Mouse (Mus musculus) hindbrain, embryonic 12.5 days (tissue): ENCODE measurements around the gene Rnf212b. TPM values are rescaled to one million over a fixed set of nuclear protein-coding genes. Genes with fewer than 3 reads are reported as not detected.
A peak's percentile ranks its signal among the peaks of the same experiment; 100 is the strongest.
"Not testable (repeated sequence)": the region's sequence is repeated elsewhere in the genome, so short reads cannot be mapped to it uniquely, and the experiment has no call there.

Experiments used
- ATAC-seq: fragments of 200-750 bp; cut with Nextera tagmentation; 2 replicates; pipeline ENCODE4 v1.8.0; 2017; ENCODE audit warnings: moderate TSS enrichment; ENCODE audit not compliant: low FRiP score
- H3K27ac ChIP-seq: fragments of 300-500 bp; sonication (generic); 2 replicates; pipeline ENCODE4 v1.5.1; 2016; ENCODE audit warnings: mild to moderate bottlenecking
- H3K27me3 ChIP-seq: fragments of 300-500 bp; sonication (generic); 2 replicates; pipeline ENCODE4 v1.6.1; 2016; ENCODE audit warnings: mild to moderate bottlenecking
- H3K36me3 ChIP-seq: fragments of 300-500 bp; sonication (generic); 2 replicates; pipeline ENCODE4 v1.6.1; 2016; ENCODE audit warnings: mild to moderate bottlenecking
- H3K4me1 ChIP-seq: fragments of 300-500 bp; sonication (generic); 2 replicates; pipeline ENCODE4 v1.6.1; 2016
- H3K4me2 ChIP-seq: fragments of 300-500 bp; sonication (generic); replicated peaks from 2 replicates; pipeline ENCODE4 v1.6.1; 2016; ENCODE audit warnings: mild to moderate bottlenecking
- H3K4me3 ChIP-seq: fragments of 300-500 bp; sonication (generic); 2 replicates; pipeline ENCODE4 v1.5.1; 2016; ENCODE audit warnings: mild to moderate bottlenecking
- H3K9ac ChIP-seq: fragments of 300-500 bp; sonication (generic); 2 replicates; pipeline ENCODE4 v1.6.1; 2016; ENCODE audit warnings: mild to moderate bottlenecking, moderate library complexity
- H3K9me3 ChIP-seq: fragments of 300-500 bp; sonication (generic); replicated peaks from 2 replicates; pipeline ENCODE4 v1.6.1; 2016; ENCODE audit warnings: mild to moderate bottlenecking
- WGBS: fragments of 180-500 bp; shearing (Covaris S2); methylation state at CpG from one replicate; pipeline ENCODE4 v1.1.7; 2016; 5-methylcytosine and 5-hydroxymethylcytosine counted together
- polyA plus RNA-seq: library from polyadenylated mRNA; unstranded; fragments of >200 nt; fragmentation: Nextera tagmentation; extraction: Ambion mirVana; gene quantifications from 2 replicates; pipeline ENCODE4 v1.2.1, GENCODE M21; 2016

Rnf212b gene
- polyA plus RNA-seq, result not detected in 2 replicates

DNA sequence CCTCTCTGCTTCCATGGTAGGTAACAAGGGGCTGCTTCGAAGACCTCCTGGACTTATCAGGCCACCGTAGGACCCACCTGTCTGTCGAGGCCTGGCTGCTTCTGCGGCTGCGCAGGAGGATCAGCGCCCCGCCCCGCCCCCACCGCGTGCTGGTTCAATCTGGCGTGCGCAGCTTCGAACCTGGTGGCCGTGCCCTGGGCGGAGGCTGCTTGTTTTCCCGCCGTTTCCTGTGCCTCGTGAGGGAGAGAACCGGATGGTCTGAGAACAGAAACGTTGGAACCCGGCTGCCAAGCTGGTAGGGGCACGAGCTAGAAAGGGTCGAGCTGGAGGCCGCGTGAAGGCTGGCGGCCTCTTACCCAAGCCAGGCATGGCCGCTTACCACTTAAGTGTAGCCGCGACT lies at the start of gene Rnf212b:
Gene Rnf212b (plus strand): TSS at position 151 of the 400 bp plus-strand sequence.
- Histone ChIP-seq H3K27ac (no peak within 1 kb of the TSS), H3K4me1 (no peaks in the 10 kb centered on the region), H3K4me3 (no peak within 1 kb of the TSS), H3K27me3 (no peaks in the 10 kb centered on the region), H3K36me3 (no peaks in the 10 kb centered on the region), H3K9me3 (no peaks in the 10 kb centered on the region), H3K9ac (no peak within 1 kb of the TSS), H3K4me2 (no peak within 1 kb of the TSS)
- WGBS, result 86% methylated on average over 29 of the region's 29 CpGs
- no peak for ATAC-seq

DNA sequence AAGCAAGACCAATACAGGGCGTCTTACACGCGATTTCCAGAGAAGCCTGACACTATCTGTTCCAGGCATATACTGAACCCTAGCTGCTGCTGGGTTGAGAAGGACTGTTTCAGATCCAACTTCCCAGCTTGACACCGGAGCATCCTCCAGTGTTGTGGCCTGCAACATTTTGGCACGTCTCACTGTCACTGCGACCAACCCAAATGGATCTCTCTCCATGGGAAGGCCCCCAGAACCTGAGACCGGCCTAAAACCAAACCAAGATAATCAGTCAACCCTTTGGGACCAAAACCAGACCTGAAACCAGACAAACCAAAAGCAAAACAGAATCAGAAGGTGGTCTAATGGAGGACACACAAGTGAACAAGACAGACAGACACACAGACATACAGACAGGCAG lies 47.0 kb upstream of the Rnf212b start:
- not testable (repeated sequence) for H3K27ac ChIP-seq, H3K4me3 ChIP-seq, H3K9me3 ChIP-seq, H3K4me2 ChIP-seq, H3K36me3 ChIP-seq, ATAC-seq, H3K9ac ChIP-seq, H3K27me3 ChIP-seq, H3K4me1 ChIP-seq
- WGBS, result 95% methylated on average over 7 of the region's 7 CpGs

DNA sequence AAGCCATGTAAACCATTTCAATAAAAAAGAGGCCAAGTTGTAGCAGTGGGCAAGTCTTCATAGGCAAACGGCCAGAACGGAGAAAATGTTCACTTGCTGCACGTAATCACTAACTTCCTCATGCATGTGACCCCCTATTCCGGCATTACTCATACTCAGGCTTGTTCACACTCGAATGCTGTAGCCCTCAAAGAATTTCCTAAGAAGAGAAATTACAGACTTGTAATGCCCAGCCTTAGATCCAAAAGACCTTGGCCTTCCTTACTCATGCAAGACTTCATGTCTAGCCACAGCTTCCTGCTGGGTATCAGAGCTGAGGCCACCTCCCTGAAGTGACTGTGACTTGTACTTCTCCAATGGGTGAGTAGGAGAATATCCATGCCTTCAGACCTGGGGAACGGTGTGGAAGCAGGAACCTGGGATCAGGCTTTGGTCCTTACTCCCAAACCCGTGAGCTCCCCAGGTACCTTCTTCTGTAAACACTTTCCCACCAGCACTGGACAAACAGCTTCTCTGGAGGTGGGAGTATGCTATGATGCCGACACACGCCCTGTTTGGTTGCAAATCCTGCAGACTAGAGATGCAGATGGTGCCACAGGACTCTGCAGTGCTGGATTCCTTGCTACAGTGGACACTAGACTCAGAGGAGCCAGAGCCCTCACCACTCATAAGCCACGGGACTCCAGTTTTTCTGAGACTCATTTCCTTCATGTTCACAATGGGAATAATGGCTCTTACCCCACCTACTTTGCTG lies 45.5 kb upstream of the Rnf212b start:
- Histone ChIP-seq H3K4me2 (no peak overlapping the region), H3K27ac (no peak overlapping the region), H3K36me3 (no peaks in the 10 kb centered on the region), H3K4me3 (no peak overlapping the region), H3K4me1 (no peaks in the 10 kb centered on the region), H3K27me3 (no peaks in the 10 kb centered on the region), H3K9ac (no peak overlapping the region), H3K9me3 (no peaks in the 10 kb centered on the region)
- no peak for ATAC-seq
- 89% methylated on average over 10 of the region's 10 CpGs for WGBS

DNA sequence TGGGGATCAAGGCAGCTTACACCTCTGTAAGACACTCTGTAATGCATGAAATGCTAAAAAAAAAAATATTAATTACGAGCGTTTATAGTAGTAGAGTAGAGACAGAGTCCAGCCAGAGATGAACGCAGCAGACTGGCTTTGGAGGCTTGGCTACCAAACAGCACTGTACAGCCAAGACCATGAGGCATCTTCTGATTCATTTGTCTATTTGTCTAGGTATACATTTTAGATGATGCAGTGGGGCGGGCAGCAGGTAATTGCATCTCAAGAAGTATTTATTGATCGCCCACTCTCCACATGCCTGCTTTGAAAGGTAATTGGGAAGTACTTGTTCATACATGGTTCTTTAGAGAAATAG lies 44.9 kb upstream of the Rnf212b start:
- 92% methylated on average over 5 of the region's 5 CpGs for WGBS
- Histone ChIP-seq H3K9ac (no peak overlapping the region), H3K4me2 (no peak overlapping the region), H3K4me3 (no peak overlapping the region), H3K9me3 (no peaks in the 10 kb centered on the region), H3K36me3 (no peaks in the 10 kb centered on the region), H3K27ac (no peak overlapping the region), H3K4me1 (no peaks in the 10 kb centered on the region), H3K27me3 (no peaks in the 10 kb centered on the region)
- ATAC-seq, result no peak

DNA sequence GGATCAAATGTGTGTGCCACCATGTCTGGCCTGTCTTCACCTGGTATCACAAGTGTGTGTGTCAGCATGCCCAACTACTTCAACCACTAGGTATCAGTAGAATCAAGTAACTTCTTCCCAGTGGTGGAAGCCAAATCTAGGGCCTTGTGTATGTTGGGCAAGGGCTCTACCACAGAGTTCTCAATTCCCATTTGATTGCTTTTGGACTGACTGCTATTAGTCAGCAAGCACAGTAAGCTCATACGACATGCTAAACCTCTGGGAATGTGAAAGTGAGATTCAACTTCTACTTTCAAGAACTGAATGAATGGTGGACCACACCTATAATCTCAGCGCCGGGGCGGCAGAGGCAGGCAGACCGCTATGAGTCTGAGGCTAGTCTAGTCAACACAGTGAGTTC lies 43.6 kb upstream of the Rnf212b start:
- Histone ChIP-seq H3K27me3 (no peaks in the 10 kb centered on the region), H3K4me1 (no peaks in the 10 kb centered on the region), H3K4me2 (no peak overlapping the region), H3K9ac (no peak overlapping the region), H3K27ac (no peak overlapping the region), H3K4me3 (no peak overlapping the region), H3K36me3 (no peaks in the 10 kb centered on the region), H3K9me3 (no peaks in the 10 kb centered on the region)
- no peak for ATAC-seq
- 96% methylated on average over 5 of the region's 5 CpGs for WGBS

DNA sequence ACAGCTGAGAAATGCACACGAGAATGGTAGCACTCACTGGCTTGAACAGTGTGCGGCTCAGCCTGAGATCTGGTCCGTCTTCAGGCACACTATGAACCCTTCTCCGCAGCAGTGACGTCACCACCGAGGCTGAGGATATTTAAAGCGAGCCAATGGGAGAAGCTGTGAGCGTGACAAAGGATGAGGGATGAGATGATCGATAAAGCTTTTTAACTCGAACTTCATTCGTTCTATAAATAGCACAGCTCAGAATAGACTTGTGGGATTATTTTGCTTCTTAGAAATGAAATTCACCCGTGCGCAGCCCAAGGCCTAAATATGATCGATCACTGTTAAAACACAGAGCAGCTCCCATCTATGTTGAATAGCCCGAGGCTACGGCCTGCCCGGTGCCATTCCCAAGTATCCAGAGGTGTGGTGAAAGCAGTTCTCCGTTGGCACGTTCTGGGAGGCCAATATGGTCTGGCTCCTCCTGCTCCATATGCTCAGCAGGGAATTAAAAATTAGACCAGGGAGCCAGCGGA lies 41.5 kb upstream of the Rnf212b start:
- Histone ChIP-seq H3K4me3 (no peak overlapping the region), H3K9me3 (no peaks in the 10 kb centered on the region), H3K27me3 (no peaks in the 10 kb centered on the region), H3K4me2 (no peak overlapping the region), H3K9ac (no peak overlapping the region), H3K4me1 (no peaks in the 10 kb centered on the region), H3K36me3 (no peaks in the 10 kb centered on the region), H3K27ac (no peak overlapping the region)
- peak; percentile 26; the same call in 1 of the 2 replicates for ATAC-seq
- 80% methylated on average over 20 of the region's 20 CpGs for WGBS

DNA sequence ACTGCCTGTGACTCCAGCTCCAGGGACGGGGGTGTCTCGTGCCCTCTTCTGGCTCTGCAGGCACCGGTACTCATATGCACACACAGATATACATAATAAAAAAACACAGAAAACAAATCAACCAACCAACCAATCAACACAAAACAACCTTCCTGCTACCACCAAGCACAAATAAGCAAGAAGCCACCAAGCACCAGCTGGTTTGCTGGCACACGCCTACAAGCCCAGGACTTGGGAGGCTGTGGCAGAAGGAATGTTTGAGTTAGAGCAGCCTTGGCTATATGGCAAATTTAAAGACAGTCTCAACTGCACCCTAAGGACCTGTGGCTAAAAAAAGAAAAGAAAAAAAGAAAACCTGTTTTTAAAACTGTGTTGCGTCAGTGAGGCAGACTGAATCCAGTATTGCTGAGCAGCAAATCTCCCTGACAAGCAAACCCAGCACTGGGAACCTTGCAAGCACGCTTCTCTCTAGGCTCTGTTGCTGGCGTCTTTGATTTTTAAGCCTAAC lies 38.4 kb upstream of the Rnf212b start:
- 90% methylated on average over 7 of the region's 7 CpGs for WGBS
- Histone ChIP-seq H3K4me2 (no peak overlapping the region), H3K36me3 (no peaks in the 10 kb centered on the region), H3K4me3 (no peak overlapping the region), H3K9me3 (no peaks in the 10 kb centered on the region), H3K27me3 (peaks cover 16% of the 10 kb centered on the region), H3K27ac (no peak overlapping the region), H3K4me1 (no peaks in the 10 kb centered on the region), H3K9ac (no peak overlapping the region)
- ATAC-seq, result no peak

DNA sequence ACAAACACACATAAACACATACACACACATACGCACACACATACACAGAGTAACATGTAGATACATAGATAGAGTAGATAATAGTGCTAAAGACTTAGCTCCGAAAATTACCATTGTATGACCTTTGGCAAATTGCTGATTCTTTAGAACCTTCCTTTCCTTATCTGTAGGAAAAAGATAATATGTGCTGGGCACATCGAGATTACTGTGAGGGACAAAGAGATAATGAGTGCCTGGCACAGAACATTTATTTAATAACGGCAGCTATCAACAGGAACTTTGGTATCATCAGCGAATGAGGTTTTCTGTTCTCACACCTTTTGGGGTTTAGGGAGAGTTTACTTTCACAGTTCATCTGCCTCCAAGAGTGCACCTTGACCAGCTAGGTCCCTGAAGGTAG lies 37.2 kb upstream of the Rnf212b start:
- H3K4me3 ChIP-seq, result no peak overlapping the region
- H3K4me1 ChIP-seq, result peaks cover 6% of the 10 kb centered on the region
- H3K4me2 ChIP-seq, result no peak overlapping the region
- no peak overlapping the region for H3K9ac ChIP-seq
- peaks cover 19% of the 10 kb centered on the region for H3K27me3 ChIP-seq
- 91% methylated on average over 5 of the region's 5 CpGs for WGBS
- H3K36me3 ChIP-seq, result no peaks in the 10 kb centered on the region
- no peak overlapping the region for H3K27ac ChIP-seq
- H3K9me3 ChIP-seq, result no peaks in the 10 kb centered on the region
- ATAC-seq, result no peak

DNA sequence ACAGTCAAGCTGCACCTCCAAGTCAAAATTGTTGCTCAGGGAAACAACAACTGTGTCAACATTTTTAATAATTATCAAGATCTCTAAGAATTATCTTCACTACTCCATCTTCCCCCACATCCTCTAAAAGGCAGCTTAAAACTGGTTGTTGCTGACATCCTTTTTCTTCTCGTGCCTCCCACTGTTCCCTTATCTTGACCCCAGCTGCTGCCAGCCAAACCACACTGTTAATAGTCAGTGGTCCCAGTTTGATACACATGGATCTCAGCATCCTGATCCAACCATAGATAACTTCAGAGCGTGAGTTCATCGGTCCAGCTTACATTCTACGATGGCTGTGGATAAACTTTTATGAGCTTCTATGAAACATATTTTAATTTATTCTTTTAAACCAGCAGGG lies 36.0 kb upstream of the Rnf212b start:
- Histone ChIP-seq H3K4me2 (no peak overlapping the region), H3K27me3 (peaks cover 19% of the 10 kb centered on the region), H3K4me1 (peaks cover 6% of the 10 kb centered on the region), H3K9ac (no peak overlapping the region), H3K36me3 (no peaks in the 10 kb centered on the region), H3K4me3 (no peak overlapping the region), H3K27ac (no peak overlapping the region), H3K9me3 (no peaks in the 10 kb centered on the region)
- ATAC-seq, result no peak
- WGBS, result 82% methylated on average over 4 of the region's 4 CpGs

DNA sequence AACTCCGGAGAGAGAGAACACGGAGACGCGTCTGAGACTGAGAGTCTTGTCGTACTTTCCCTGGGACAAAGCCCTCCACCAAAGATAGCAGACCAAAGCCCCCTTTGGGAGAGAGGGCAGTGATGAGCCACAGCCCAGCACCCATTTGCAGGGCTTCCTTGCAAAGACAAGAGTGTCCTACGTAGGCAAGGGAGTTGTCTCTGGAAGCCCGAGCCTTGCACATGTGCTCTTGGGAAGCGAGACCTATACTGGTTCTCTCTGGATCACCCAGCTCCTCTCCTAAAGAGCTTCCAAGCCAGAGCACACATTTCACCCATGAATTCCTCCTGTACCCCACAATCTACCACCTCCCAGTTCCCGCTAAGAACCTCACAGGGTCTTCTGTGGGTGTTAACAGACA lies 33.9 kb upstream of the Rnf212b start:
- peaks cover 19% of the 10 kb centered on the region for H3K27me3 ChIP-seq
- ATAC-seq, result no peak
- no peak overlapping the region for H3K27ac ChIP-seq
- no peaks in the 10 kb centered on the region for H3K9me3 ChIP-seq
- H3K4me1 ChIP-seq, result peaks cover 6% of the 10 kb centered on the region
- no peak overlapping the region for H3K4me2 ChIP-seq
- no peaks in the 10 kb centered on the region for H3K36me3 ChIP-seq
- no peak overlapping the region for H3K4me3 ChIP-seq
- 86% methylated on average over 9 of the region's 9 CpGs for WGBS
- H3K9ac ChIP-seq, result no peak overlapping the region

DNA sequence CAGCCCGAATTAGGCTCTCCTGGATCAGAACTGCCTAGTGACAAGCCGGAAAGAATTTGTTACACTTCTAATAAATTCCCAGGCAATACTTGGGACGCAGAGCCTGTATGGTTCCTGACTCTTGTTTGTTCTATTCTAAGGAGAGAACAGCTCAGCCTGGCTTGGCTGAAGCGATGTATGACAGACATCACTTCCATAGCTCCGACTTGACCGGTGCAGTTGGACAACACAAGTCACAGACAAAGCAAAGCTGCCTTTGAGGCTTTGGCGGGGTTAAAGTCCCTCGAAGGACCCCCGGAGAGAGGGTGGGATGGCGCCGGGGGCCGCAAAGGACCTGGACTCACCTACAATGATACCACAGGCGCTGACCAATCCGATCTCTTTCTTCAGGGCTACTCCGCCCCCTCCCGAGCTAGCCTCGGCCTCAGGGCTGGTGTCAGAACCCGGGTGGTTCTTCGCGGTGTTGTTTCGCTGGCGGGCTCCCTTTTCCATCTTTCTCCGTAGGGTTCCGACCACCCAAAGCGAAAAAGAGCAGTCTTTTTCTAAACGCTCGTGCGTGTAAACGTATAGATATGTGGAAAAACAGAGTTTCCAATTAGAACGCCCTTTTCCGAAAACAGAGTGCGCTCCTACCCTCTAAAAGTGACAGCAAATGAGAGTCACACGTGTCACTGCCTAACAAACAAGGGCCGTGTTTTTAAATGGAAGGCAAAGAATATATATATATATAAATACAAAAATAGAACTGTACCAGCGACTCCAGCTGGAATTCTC lies 32.9 kb upstream of the Rnf212b start:
- 3% methylated on average over 35 of the region's 35 CpGs for whole genome bisulfite sequencing
- Histone ChIP-seq H3K36me3 (no peaks in the 10 kb centered on the region), H3K4me2 (peak overlapping the region; percentile 67), H3K9me3 (no peaks in the 10 kb centered on the region), H3K27ac (no peak overlapping the region), H3K4me1 (peaks cover 6% of the 10 kb centered on the region), H3K4me3 (peak overlapping the region; percentile 44), H3K27me3 (peaks cover 19% of the 10 kb centered on the region), H3K9ac (peak overlapping the region; percentile 56)
- ATAC-seq, result peak; percentile 81

DNA sequence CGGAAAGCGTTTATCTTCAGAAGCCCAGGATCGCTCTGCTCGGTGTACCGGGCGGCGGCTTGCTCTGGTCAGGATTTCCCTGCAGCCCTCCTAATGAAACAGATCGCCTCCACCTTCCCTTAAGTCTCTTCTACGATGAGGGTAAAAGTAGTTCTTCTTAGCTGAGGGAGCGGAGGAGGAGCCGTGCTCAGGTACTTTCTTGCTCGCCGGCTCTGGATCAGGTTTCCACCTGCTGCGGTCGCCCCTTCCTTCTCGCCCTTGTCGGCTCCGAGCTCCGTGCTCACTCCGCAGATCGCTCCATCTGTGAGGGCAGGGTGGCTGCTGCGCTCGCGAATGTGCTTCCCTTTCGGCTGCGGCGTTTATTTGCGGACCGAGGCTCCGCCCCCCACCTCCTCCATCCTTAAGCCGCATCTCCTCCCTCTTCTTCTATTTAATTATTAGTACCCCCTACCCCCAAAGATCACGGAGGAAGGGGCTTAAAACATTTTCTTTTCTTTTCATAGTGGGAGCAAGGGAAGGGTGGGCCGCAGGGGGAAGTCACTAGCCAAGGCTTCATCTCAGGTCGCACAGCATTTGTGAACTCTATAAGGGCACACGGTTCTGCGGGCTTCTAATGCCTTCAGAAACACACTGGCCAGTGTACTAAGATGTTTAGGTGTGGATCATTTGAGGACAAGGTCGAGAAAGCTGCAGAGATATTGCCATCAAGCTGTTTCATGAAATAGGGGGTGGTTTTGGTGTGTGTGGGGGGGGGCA lies 32.2 kb upstream of the Rnf212b start, which contains the start of gene Slc7a8:
Gene Slc7a8 (minus strand): TSS at position 337 of the 756 bp plus-strand sequence.
- peaks cover 19% of the 10 kb centered on the region for H3K27me3 ChIP-seq

More for the DNA sequence above, 32.2 kb upstream of the Rnf212b start, which contains the start of gene Slc7a8:
- Histone ChIP-seq H3K36me3 (no peaks in the 10 kb centered on the region), H3K4me2 (peak within 1 kb of the TSS; percentile 67), H3K9me3 (no peaks in the 10 kb centered on the region), H3K9ac (peak within 1 kb of the TSS; percentile 56), H3K27ac (no peak within 1 kb of the TSS), H3K4me1 (peaks cover 6% of the 10 kb centered on the region), H3K4me3 (peak within 1 kb of the TSS; percentile 44)
- WGBS, result 1% methylated on average over 37 of the region's 37 CpGs
- ATAC-seq, result peak; percentile 80
